Mouse (Mus musculus) forebrain, embryonic 16.5 days (tissue): ENCODE results near the gene Ankmy1. TPM values are rescaled to one million over a fixed set of nuclear protein-coding genes. Genes with fewer than 3 reads are reported as not detected.

ENCODE experiments used
- ATAC-seq: fragments of 200-750 bp; cut with Nextera tagmentation; 2 replicates; pipeline ENCODE4 v1.8.0; 2017; ENCODE audit warnings: mild to moderate bottlenecking, moderate library complexity
- H3K27ac ChIP-seq: fragments of 300-500 bp; sonication (generic); 2 replicates; pipeline ENCODE4 v1.5.1; 2014; ENCODE audit warnings: low read length, control low read depth
- H3K27me3 ChIP-seq: fragments of 300-500 bp; sonication (generic); replicated peaks from 2 replicates; pipeline ENCODE4 v1.6.1; 2014; ENCODE audit warnings: low read length; ENCODE audit not compliant: control insufficient read depth, insufficient read depth
- H3K36me3 ChIP-seq: fragments of 300-500 bp; sonication (generic); 2 replicates; pipeline ENCODE4 v1.6.1; 2014; ENCODE audit not compliant: control insufficient read depth, insufficient read depth
- H3K4me1 ChIP-seq: fragments of 300-500 bp; sonication (generic); replicated peaks from 2 replicates; pipeline ENCODE4 v1.6.1; 2014; ENCODE audit warnings: low read length; ENCODE audit not compliant: control insufficient read depth, insufficient read depth
- H3K4me2 ChIP-seq: fragments of 300-500 bp; sonication (generic); 2 replicates; pipeline ENCODE4 v1.6.1; 2014; ENCODE audit warnings: mild to moderate bottlenecking, low read length, control low read depth
- H3K4me3 ChIP-seq: fragments of 300-500 bp; sonication (generic); replicated peaks from 2 replicates; pipeline ENCODE4 v1.5.1; 2014; ENCODE audit warnings: mild to moderate bottlenecking, low read length, control low read depth
- H3K9ac ChIP-seq: fragments of 300-500 bp; sonication (generic); replicated peaks from 2 replicates; pipeline ENCODE4 v1.6.1; 2014; ENCODE audit warnings: low read depth, low read length, control low read depth
- H3K9me3 ChIP-seq: fragments of 300-500 bp; sonication (generic); 2 replicates; pipeline ENCODE4 v1.6.1; 2016; ENCODE audit warnings: low read length; ENCODE audit not compliant: control insufficient read depth
- WGBS: fragments of 180-500 bp; shearing (Covaris S2); extraction: QIAGEN DNeasy Blood & Tissue Kit; methylation state at CpG from one replicate; pipeline ENCODE4 v1.1.7; 2014; 5-methylcytosine and 5-hydroxymethylcytosine counted together
- polyA plus RNA-seq: library from polyadenylated mRNA; unstranded; fragments of >200 nt; fragmentation: Nextera tagmentation; extraction: Ambion mirVana; gene quantifications from 2 replicates; pipeline ENCODE4 v1.2.1, GENCODE M21; 2015

The Ankmy1 gene
- polyA plus RNA-seq, 1 experiment from 2014 or later: 1.1 TPM

- ATAC-seq: peak; percentile 84
- H3K9ac ChIP-seq: peak within 1 kb of the TSS; percentile 68
- peak within 1 kb of the TSS; percentile 55 for H3K4me2 ChIP-seq
- under 1% methylated on average over 81 of the region's 81 CpGs for WGBS
- peak within 1 kb of the TSS; percentile 61 for H3K4me3 ChIP-seq
- no peaks in the 10 kb centered on the region for H3K27me3 ChIP-seq
- H3K36me3 ChIP-seq: no peaks in the 10 kb centered on the region
- H3K9me3 ChIP-seq: no peaks in the 10 kb centered on the region
- peak within 1 kb of the TSS; percentile 86 for H3K27ac ChIP-seq
- peaks cover 32% of the 10 kb centered on the region for H3K4me1 ChIP-seq
Observed at GRCm38 (mm10) chr1:92906779-92907631, 4.3 kb upstream of the Ankmy1 start, which contains the start of gene Dusp28. TSS of gene Dusp28 (plus strand) at chr1:92906981.

- no peak overlapping the region for H3K27ac ChIP-seq
- no peak overlapping the region for H3K9ac ChIP-seq
- H3K9me3 ChIP-seq: no peaks in the 10 kb centered on the region
- H3K4me1 ChIP-seq: peaks cover 27% of the 10 kb centered on the region
- H3K4me3 ChIP-seq: no peak overlapping the region
- no peaks in the 10 kb centered on the region for H3K36me3 ChIP-seq
- H3K27me3 ChIP-seq: no peaks in the 10 kb centered on the region
- H3K4me2 ChIP-seq: no peak overlapping the region
- WGBS: 92% methylated on average over 2 of the region's 2 CpGs
- ATAC-seq: no peak
Observed at GRCm38 (mm10) chr1:92905703-92906310, 3.1 kb upstream of the Ankmy1 start.

- 59% methylated on average over 4 of the region's 4 CpGs for WGBS
- H3K9ac ChIP-seq: no peak overlapping the region
- H3K4me3 ChIP-seq: no peak overlapping the region
- no peaks in the 10 kb centered on the region for H3K36me3 ChIP-seq
- no peak for ATAC-seq
- no peaks in the 10 kb centered on the region for H3K27me3 ChIP-seq
- H3K4me2 ChIP-seq: no peak overlapping the region
- peak overlapping the region; percentile 29; the same call in 1 of the 2 replicates for H3K27ac ChIP-seq
- no peaks in the 10 kb centered on the region for H3K9me3 ChIP-seq
- peaks cover 20% of the 10 kb centered on the region for H3K4me1 ChIP-seq
Observed at GRCm38 (mm10) chr1:92903627-92904026, 921 bp upstream of the Ankmy1 start.

- 13% methylated on average over 3 of the region's 3 CpGs for WGBS
- no peak overlapping the region for H3K27ac ChIP-seq
Observed at GRCm38 (mm10) chr1:92895089-92895488, 7.6 kb downstream of the Ankmy1 start.

GRCm38 (mm10) chr1:92893896-92894295 is 8.8 kb downstream of the Ankmy1 start:
- 70% methylated on average over 3 of the region's 3 CpGs for WGBS
- Histone ChIP-seq H3K9ac (no peak overlapping the region), H3K27me3 (no peaks in the 10 kb centered on the region)

More at GRCm38 (mm10) chr1:92895089-92895488, 7.6 kb downstream of the Ankmy1 start:
- no peak overlapping the region for H3K4me3 ChIP-seq
- ATAC-seq: peak; percentile 88
- H3K4me1 ChIP-seq: no peaks in the 10 kb centered on the region
- no peak overlapping the region for H3K9ac ChIP-seq
- H3K36me3 ChIP-seq: no peaks in the 10 kb centered on the region
- no peaks in the 10 kb centered on the region for H3K27me3 ChIP-seq
- no peaks in the 10 kb centered on the region for H3K9me3 ChIP-seq
- no peak overlapping the region for H3K4me2 ChIP-seq

GRCm38 (mm10) chr1:92892791-92893190 is 9.9 kb downstream of the Ankmy1 start:
- Histone ChIP-seq H3K27ac (no peak overlapping the region), H3K9me3 (no peaks in the 10 kb centered on the region), H3K9ac (no peak overlapping the region), H3K4me2 (no peak overlapping the region), H3K36me3 (no peaks in the 10 kb centered on the region), H3K4me1 (no peaks in the 10 kb centered on the region), H3K4me3 (no peak overlapping the region), H3K27me3 (no peaks in the 10 kb centered on the region)
- WGBS: 59% methylated on average over 3 of the region's 3 CpGs
- ATAC-seq: no peak

More at GRCm38 (mm10) chr1:92893896-92894295, 8.8 kb downstream of the Ankmy1 start:
- no peak overlapping the region for H3K4me3 ChIP-seq
- no peaks in the 10 kb centered on the region for H3K4me1 ChIP-seq
- no peaks in the 10 kb centered on the region for H3K9me3 ChIP-seq
- no peak for ATAC-seq
- H3K4me2 ChIP-seq: no peak overlapping the region
- H3K36me3 ChIP-seq: no peaks in the 10 kb centered on the region
- no peak overlapping the region for H3K27ac ChIP-seq

- no peak for ATAC-seq
- no peaks in the 10 kb centered on the region for H3K36me3 ChIP-seq
- H3K4me1 ChIP-seq: no peaks in the 10 kb centered on the region
- WGBS: 72% methylated on average over 7 of the region's 7 CpGs
- no peaks in the 10 kb centered on the region for H3K27me3 ChIP-seq
- no peak overlapping the region for H3K9ac ChIP-seq
- H3K4me2 ChIP-seq: no peak overlapping the region
- H3K4me3 ChIP-seq: no peak overlapping the region
- no peak overlapping the region for H3K27ac ChIP-seq
- H3K9me3 ChIP-seq: no peaks in the 10 kb centered on the region
Observed at GRCm38 (mm10) chr1:92888901-92889655, 13.6 kb downstream of the Ankmy1 start.

- no peak overlapping the region for H3K27ac ChIP-seq
- 81% methylated on average over 6 of the region's 6 CpGs for WGBS
- H3K27me3 ChIP-seq: no peaks in the 10 kb centered on the region
- no peaks in the 10 kb centered on the region for H3K36me3 ChIP-seq
- H3K9me3 ChIP-seq: no peaks in the 10 kb centered on the region
- H3K4me3 ChIP-seq: no peak overlapping the region
- ATAC-seq: no peak
- H3K4me2 ChIP-seq: no peak overlapping the region
- H3K4me1 ChIP-seq: peaks cover 8% of the 10 kb centered on the region
- H3K9ac ChIP-seq: no peak overlapping the region
Observed at GRCm38 (mm10) chr1:92881982-92882381, 20.7 kb downstream of the Ankmy1 start.

GRCm38 (mm10) chr1:92880101-92880500 is 22.6 kb downstream of the Ankmy1 start:
- Histone ChIP-seq H3K4me1 (peaks cover 8% of the 10 kb centered on the region), H3K9me3 (no peaks in the 10 kb centered on the region), H3K4me3 (no peak overlapping the region), H3K36me3 (no peaks in the 10 kb centered on the region), H3K27me3 (no peaks in the 10 kb centered on the region), H3K27ac (no peak overlapping the region), H3K4me2 (no peak overlapping the region), H3K9ac (no peak overlapping the region)
- 85% methylated on average over 5 of the region's 5 CpGs for WGBS
- no peak for ATAC-seq
